Mouse (Mus musculus): ENCODE measurements around the gene Tiparp. TPM values are rescaled to one million over a fixed set of nuclear protein-coding genes. Genes with fewer than 3 reads are reported as not detected.

Tiparp gene
- 36.2 and 47.8 TPM in 2 replicates for polyA plus RNA-seq (2016; fragmentation: Nextera tagmentation; extraction: Ambion mirVana)

- H3K4me3 ChIP-seq, result peak within 1 kb of the TSS; percentile 91
- peak; percentile 96 for DNase-seq (ENCODE audit: low spot score)
- peaks cover 20% of the 10 kb centered on the region for H3K36me3 ChIP-seq
- peak within 1 kb of the TSS; percentile 99 for H3K27ac ChIP-seq
- peaks cover 4% of the 10 kb centered on the region; the same call in 1 of the 2 replicates for H3K27me3 ChIP-seq (ENCODE audit: insufficient read depth, poor library complexity, severe bottlenecking)
- WGBS, result under 1% methylated on average over 103 of the region's 109 CpGs
- H3K4me1 ChIP-seq (replicated peaks), result peaks cover 6% of the 10 kb centered on the region
- H3K9me3 ChIP-seq, result no peaks in the 10 kb centered on the region
Observed at GRCm38 (mm10) chr3:65527691-65528601, at the start of gene Tiparp. Tiparp (plus strand) TSS chr3:65528410.

- WGBS, result 82% methylated on average over 6 of the region's 6 CpGs
- H3K27ac ChIP-seq, result no peak overlapping the region
- H3K36me3 ChIP-seq, result no peaks in the 10 kb centered on the region
- no peaks in the 10 kb centered on the region for H3K9me3 ChIP-seq
- DNase-seq (ENCODE audit: low spot score), result no peak
- no peak overlapping the region for H3K4me3 ChIP-seq
- no peaks in the 10 kb centered on the region for H3K27me3 ChIP-seq (ENCODE audit: insufficient read depth, poor library complexity, severe bottlenecking)
- H3K4me1 ChIP-seq (replicated peaks), result 0 out of 2 replicates have a peak, but pooled peaks cover 2% of the 10 kb centered on the region
Observed at GRCm38 (mm10) chr3:65480676-65481075, 47.5 kb upstream of the Tiparp start.

GRCm38 (mm10) chr3:65482266-65482665, 45.9 kb upstream of the Tiparp start:
- H3K36me3 ChIP-seq, result no peaks in the 10 kb centered on the region
- no peak for DNase-seq (ENCODE audit: low spot score)
- H3K27ac ChIP-seq, result no peak overlapping the region
- WGBS, result 52% methylated on average over 1 of the region's 1 CpGs
- no peaks in the 10 kb centered on the region for H3K27me3 ChIP-seq (ENCODE audit: insufficient read depth, poor library complexity, severe bottlenecking)
- H3K4me1 ChIP-seq (replicated peaks), result 0 out of 2 replicates have a peak, but pooled peaks cover 2% of the 10 kb centered on the region
- no peak overlapping the region for H3K4me3 ChIP-seq
- H3K9me3 ChIP-seq, result no peaks in the 10 kb centered on the region

- no peak for DNase-seq (ENCODE audit: low spot score)
- 79% methylated on average over 6 of the region's 6 CpGs for WGBS
- no peaks in the 10 kb centered on the region for H3K27me3 ChIP-seq (ENCODE audit: insufficient read depth, poor library complexity, severe bottlenecking)
- H3K9me3 ChIP-seq, result no peaks in the 10 kb centered on the region
- no peaks in the 10 kb centered on the region for H3K36me3 ChIP-seq
- no peak overlapping the region for H3K4me3 ChIP-seq
- no peak overlapping the region for H3K27ac ChIP-seq
- 0 out of 2 replicates have a peak, but pooled peaks cover 2% of the 10 kb centered on the region for H3K4me1 ChIP-seq (replicated peaks)
Observed at GRCm38 (mm10) chr3:65482698-65483407, 45.4 kb upstream of the Tiparp start.

- Histone ChIP-seq H3K27me3 (ENCODE audit: insufficient read depth, poor library complexity, severe bottlenecking) (no peaks in the 10 kb centered on the region), H3K4me1 (replicated peaks) (0 out of 2 replicates have a peak, but pooled peaks cover 2% of the 10 kb centered on the region), H3K9me3 (no peaks in the 10 kb centered on the region), H3K4me3 (no peak overlapping the region), H3K27ac (no peak overlapping the region), H3K36me3 (no peaks in the 10 kb centered on the region)
- no peak for DNase-seq (ENCODE audit: low spot score)
- WGBS, result 76% methylated on average over 7 of the region's 7 CpGs
Observed at GRCm38 (mm10) chr3:65484161-65484733, 44.0 kb upstream of the Tiparp start.

GRCm38 (mm10) chr3:65487419-65488088, 40.7 kb upstream of the Tiparp start:
- Histone ChIP-seq H3K36me3 (no peaks in the 10 kb centered on the region), H3K27ac (no peak overlapping the region), H3K9me3 (no peaks in the 10 kb centered on the region), H3K4me1 (replicated peaks) (0 out of 2 replicates have a peak, but pooled peaks cover 2% of the 10 kb centered on the region), H3K4me3 (no peak overlapping the region), H3K27me3 (ENCODE audit: insufficient read depth, poor library complexity, severe bottlenecking) (no peaks in the 10 kb centered on the region)
- no peak for DNase-seq (ENCODE audit: low spot score)
- WGBS, result 83% methylated on average over 2 of the region's 2 CpGs

- Histone ChIP-seq H3K27me3 (ENCODE audit: insufficient read depth, poor library complexity, severe bottlenecking) (no peaks in the 10 kb centered on the region), H3K36me3 (no peaks in the 10 kb centered on the region), H3K4me1 (replicated peaks) (no peaks in the 10 kb centered on the region), H3K9me3 (no peaks in the 10 kb centered on the region), H3K27ac (no peak overlapping the region), H3K4me3 (no peak overlapping the region)
- DNase-seq (ENCODE audit: low spot score), result no peak
- WGBS, result 81% methylated on average over 1 of the region's 1 CpGs
Observed at GRCm38 (mm10) chr3:65488556-65489244, 39.5 kb upstream of the Tiparp start.

GRCm38 (mm10) chr3:65489601-65490000, 38.6 kb upstream of the Tiparp start:
- H3K4me1 ChIP-seq (replicated peaks), result peaks cover 6% of the 10 kb centered on the region
- no peaks in the 10 kb centered on the region for H3K27me3 ChIP-seq (ENCODE audit: insufficient read depth, poor library complexity, severe bottlenecking)
- 89% methylated on average over 6 of the region's 6 CpGs for WGBS
- no peak overlapping the region for H3K27ac ChIP-seq
- no peaks in the 10 kb centered on the region for H3K36me3 ChIP-seq
- no peak for DNase-seq (ENCODE audit: low spot score)
- H3K9me3 ChIP-seq, result no peaks in the 10 kb centered on the region
- no peak overlapping the region for H3K4me3 ChIP-seq

GRCm38 (mm10) chr3:65494291-65494763, 33.9 kb upstream of the Tiparp start:
- WGBS, result 35% methylated on average over 9 of the region's 9 CpGs
- no peak overlapping the region for H3K4me3 ChIP-seq
- peaks cover 10% of the 10 kb centered on the region for H3K4me1 ChIP-seq (replicated peaks)
- H3K36me3 ChIP-seq, result no peaks in the 10 kb centered on the region
- H3K27me3 ChIP-seq (ENCODE audit: insufficient read depth, poor library complexity, severe bottlenecking), result no peaks in the 10 kb centered on the region
- H3K27ac ChIP-seq, result peak overlapping the region; percentile 66
- H3K9me3 ChIP-seq, result no peaks in the 10 kb centered on the region
- peak; percentile 18 for DNase-seq (ENCODE audit: low spot score)

- no peaks in the 10 kb centered on the region for H3K36me3 ChIP-seq
- no peak overlapping the region for H3K27ac ChIP-seq
- WGBS, result 84% methylated on average over 2 of the region's 2 CpGs
- no peak for DNase-seq (ENCODE audit: low spot score)
- H3K4me3 ChIP-seq, result no peak overlapping the region
- no peaks in the 10 kb centered on the region for H3K4me1 ChIP-seq (replicated peaks)
- no peaks in the 10 kb centered on the region for H3K27me3 ChIP-seq (ENCODE audit: insufficient read depth, poor library complexity, severe bottlenecking)
- H3K9me3 ChIP-seq, result 0 out of 2 replicates have a peak, but pooled peaks cover 4% of the 10 kb centered on the region
Observed at GRCm38 (mm10) chr3:65507766-65508165, 20.4 kb upstream of the Tiparp start.

GRCm38 (mm10) chr3:65510588-65510987, 17.6 kb upstream of the Tiparp start:
- H3K27ac ChIP-seq, result no peak overlapping the region
- no peaks in the 10 kb centered on the region for H3K27me3 ChIP-seq (ENCODE audit: insufficient read depth, poor library complexity, severe bottlenecking)
- WGBS, result 85% methylated on average over 2 of the region's 2 CpGs
- H3K4me1 ChIP-seq (replicated peaks), result no peaks in the 10 kb centered on the region
- no peaks in the 10 kb centered on the region for H3K36me3 ChIP-seq
- no peaks in the 10 kb centered on the region for H3K9me3 ChIP-seq
- no peak for DNase-seq (ENCODE audit: low spot score)
- no peak overlapping the region for H3K4me3 ChIP-seq

- 0 out of 2 replicates have a peak, but pooled peaks cover 3% of the 10 kb centered on the region for H3K27me3 ChIP-seq (ENCODE audit: insufficient read depth, poor library complexity, severe bottlenecking)
- 85% methylated on average over 2 of the region's 2 CpGs for WGBS
Observed at GRCm38 (mm10) chr3:65515751-65516150, 12.5 kb upstream of the Tiparp start.

More at GRCm38 (mm10) chr3:65515751-65516150, 12.5 kb upstream of the Tiparp start:
- no peaks in the 10 kb centered on the region for H3K9me3 ChIP-seq
- no peaks in the 10 kb centered on the region for H3K36me3 ChIP-seq
- H3K4me1 ChIP-seq (replicated peaks), result peaks cover 5% of the 10 kb centered on the region; the same call in 1 of the 2 replicates
- DNase-seq (ENCODE audit: low spot score), result no peak
- no peak overlapping the region for H3K4me3 ChIP-seq
- no peak overlapping the region for H3K27ac ChIP-seq
